16 mouse cellular contexts compared by ENCODE assay signal in genomic region chr1:33610026-33610721, GRCm38 (mm10). TPM values are rescaled to one million over a fixed set of nuclear protein-coding genes. Genes with fewer than 3 reads are reported as not detected.
A peak's percentile ranks its signal among the peaks of the same experiment; 100 is the strongest.
DNase-seq lines count a peak whose midpoint lies in the region; ATAC-seq lines count a peak whose summit lies in the region.
"Had no signal": no experiment of that assay in that cellular context is flagged by ENCODE, and none has a peak within 500 bp of the region (broad histone marks: within the 10 kb centered on the region; RNA-seq: fewer than 3 reads in every experiment).

No protein-coding gene starts in this region.

- H3K4me1 ChIP-seq in heart, embryonic 16.5 days (ENCODE audit: control insufficient read depth, insufficient read depth, low read length) = peaks cover 5% of the 10 kb centered on the region; the same call in 1 of the 2 replicates
- H3K4me1 ChIP-seq: kidney, embryonic 15.5 days had no signal

- no peak for ATAC-seq in heart, embryonic 16.5 days (replicated peaks; ENCODE audit: extremely low read depth, insufficient read depth, low FRiP score)
- ATAC-seq in megakaryocyte-erythroid progenitor cell, adult 5-6 weeks (replicated peaks; ENCODE audit: low FRiP score, low TSS enrichment, poor library complexity, severe bottlenecking) = peak; percentile 66
- ATAC-seq: CD4-positive, CD25-positive, alpha-beta regulatory T cell, adult 4 months had no signal

- DNase-seq in heart, adult 18-20 months = no peak
- peak; percentile 62 for DNase-seq in Muller cell, postnatal 12 days (ENCODE audit: inconsistent ontology term)
- peak; percentile 22 for DNase-seq in brain, embryonic 18.5 days (ENCODE audit: low read depth, low spot score)
- DNase-seq in ovary, adult 18-20 months (ENCODE audit: low spot score) = no peak
- DNase-seq in gastrocnemius, adult 18-20 months (ENCODE audit: low spot score) = no peak
- DNase-seq: cerebellum, adult 11-12 months; embryo, embryonic 11 days; gastrocnemius, postnatal 36 days; lung, adult 18-20 months had no signal

- H3K27ac ChIP-seq in heart, embryonic 16.5 days (ENCODE audit: low read length) = no peak overlapping the region
- H3K27ac ChIP-seq: kidney, embryonic 15.5 days; left cerebral cortex, adult 2 months; stomach, postnatal 0 days had no signal

- H3K9me3 ChIP-seq in heart, embryonic 16.5 days (replicated peaks; ENCODE audit: control insufficient read depth, low read length) = peaks cover 8% of the 10 kb centered on the region
- H3K9me3 ChIP-seq: kidney, embryonic 15.5 days had no signal

- peaks cover 5% of the 10 kb centered on the region; the same call in 1 of the 2 replicates for H3K36me3 ChIP-seq in heart, embryonic 16.5 days (ENCODE audit: control insufficient read depth, insufficient read depth)
- H3K36me3 ChIP-seq: kidney, embryonic 15.5 days had no signal

- H3K4me3 ChIP-seq in heart, embryonic 16.5 days (ENCODE audit: low read length) = no peak overlapping the region
- H3K4me3 ChIP-seq: erythroblast, embryonic 14.5 days; kidney, embryonic 15.5 days; left cerebral cortex, adult 2 months had no signal

- no peaks in the 10 kb centered on the region for H3K27me3 ChIP-seq in heart, embryonic 16.5 days (ENCODE audit: control insufficient read depth, insufficient read depth, low read length)
- H3K27me3 ChIP-seq: kidney, embryonic 15.5 days had no signal

- WGBS in heart, embryonic 16.5 days = 37% methylated on average over 14 of the region's 14 CpGs

- H3K9ac ChIP-seq in heart, embryonic 16.5 days (ENCODE audit: low read length) = no peak overlapping the region
- H3K9ac ChIP-seq: kidney, embryonic 15.5 days had no signal

- H3K4me2 ChIP-seq in heart, embryonic 16.5 days (ENCODE audit: low read depth, low read length) = peak overlapping the region; percentile 1; the same call in 1 of the 2 replicates
- H3K4me2 ChIP-seq: kidney, embryonic 15.5 days had no signal

RNA-seq across cellular contexts. Expression of gene Prim2, which starts 59.4 kb away (rescaled TPM):
- 18.5 and 22.6 TPM in 2 replicates for polyA plus RNA-seq in heart, embryonic 16.5 days (2015; fragmentation: Nextera tagmentation; extraction: Ambion mirVana)
- total RNA-seq in heart, adult 18-20 months (2021) = 1 to 10 TPM; 1.7 to 2.8 TPM
- 88.7 and 102 TPM in 2 replicates for total RNA-seq in megakaryocyte-erythroid progenitor cell, adult 5-6 weeks (2014; fragmentation: Nextera tagmentation)
- 94.2 and 137 TPM in 2 replicates for total RNA-seq in megakaryocyte-erythroid progenitor cell, adult 5-6 weeks (2017)
- 1 to 10 TPM; 1.0 to 1.2 TPM for total RNA-seq in gastrocnemius, adult 18-20 months (2021)

Comparison
In these comparisons a context has a peak if more than half of its experiments do, and no peak if none do; other contexts are left out.
1. DNase-seq: peak in Muller cell, postnatal 12 days (single experiment) and brain, embryonic 18.5 days (single experiment); none in heart, adult 18-20 months (0 of 2), ovary, adult 18-20 months (single experiment) and gastrocnemius, adult 18-20 months (single experiment).
2. RNA of gene Prim2, which starts 59.4 kb away (total RNA-seq): 88.7 to 137 TPM in megakaryocyte-erythroid progenitor cell, adult 5-6 weeks; 1.7 to 2.8 TPM in heart, adult 18-20 months and 1.0 to 1.2 TPM in gastrocnemius, adult 18-20 months; every median in the first group is over 10 times any median in the second.